Mouse (Mus musculus): ENCODE measurements at regions not wholly inside any gene's neighbourhood (a gene's known extent, or its start where the extent isn't known, plus 50 kb on each side); places are given as distances from the start of the nearest gene placed in this dataset.

- no peak for DNase-seq
These were observed 616.1 kb downstream of the Bcl11a start for GRCm38 (mm10) chr11:24693926-24694325.

DNA sequence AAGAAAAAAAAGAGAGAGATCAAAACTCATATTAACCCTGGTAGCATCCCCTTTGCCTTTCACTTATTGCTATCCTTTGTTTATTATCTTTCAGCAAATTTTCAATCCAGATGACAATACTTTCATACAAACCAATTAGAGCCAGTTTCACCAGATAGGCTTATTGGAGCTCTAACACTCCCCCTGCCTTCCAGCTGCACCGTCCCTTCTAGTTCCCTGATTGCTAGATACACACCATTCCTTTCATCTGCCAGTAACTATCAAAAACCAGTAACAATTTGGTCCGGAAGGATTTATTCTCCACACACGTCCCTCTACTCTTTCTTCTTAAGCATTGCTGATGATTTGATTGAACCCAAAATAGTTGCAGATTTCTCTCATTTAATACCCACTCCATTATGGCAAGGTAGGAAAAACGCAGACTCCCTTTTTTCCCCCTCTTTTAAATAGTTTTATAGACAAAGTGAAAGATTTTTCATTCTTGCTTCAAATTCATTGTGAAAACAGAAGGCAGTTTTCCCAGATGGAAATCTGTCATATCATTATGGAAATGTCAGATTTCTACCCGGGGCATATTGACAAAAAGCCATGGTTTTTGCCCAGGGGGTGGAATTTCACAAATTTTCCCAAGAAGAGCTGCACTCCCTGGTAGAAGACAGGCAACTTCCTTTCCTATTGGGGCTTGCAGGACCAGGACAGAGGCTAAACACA is 617.3 kb downstream of the Bcl11a start:
- DNase-seq, result no peak

DNA sequence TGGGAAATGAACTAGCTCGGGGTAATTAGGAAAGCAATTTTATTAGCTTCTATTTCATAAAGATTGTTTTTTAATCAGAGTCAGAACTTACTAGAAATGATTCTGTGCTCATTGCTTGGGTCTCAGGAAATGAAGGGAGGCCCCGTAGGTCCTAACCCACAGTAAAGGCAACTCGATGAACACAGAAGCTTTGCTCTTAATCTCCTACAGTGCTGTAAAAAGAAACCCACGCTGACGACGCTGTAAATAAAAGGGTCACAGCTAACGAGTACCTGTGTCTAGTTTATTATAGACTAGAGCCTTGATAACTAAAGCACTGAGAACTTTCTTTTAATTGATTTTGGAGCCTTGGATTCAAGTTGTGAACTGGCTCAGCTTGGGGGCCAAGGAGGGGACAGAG is 618.7 kb downstream of the Bcl11a start:
- DNase-seq, result no peak

GRCm38 (mm10) chr11:24708790-24709189 is 630.9 kb downstream of the Bcl11a start:
- DNase-seq, result no peak

- DNase-seq, result no peak
These were observed 638.9 kb downstream of the Bcl11a start for GRCm38 (mm10) chr11:24716539-24717287.

GRCm38 (mm10) chr11:24724259-24724937 is 646.5 kb downstream of the Bcl11a start:
- DNase-seq, result no peak

DNA sequence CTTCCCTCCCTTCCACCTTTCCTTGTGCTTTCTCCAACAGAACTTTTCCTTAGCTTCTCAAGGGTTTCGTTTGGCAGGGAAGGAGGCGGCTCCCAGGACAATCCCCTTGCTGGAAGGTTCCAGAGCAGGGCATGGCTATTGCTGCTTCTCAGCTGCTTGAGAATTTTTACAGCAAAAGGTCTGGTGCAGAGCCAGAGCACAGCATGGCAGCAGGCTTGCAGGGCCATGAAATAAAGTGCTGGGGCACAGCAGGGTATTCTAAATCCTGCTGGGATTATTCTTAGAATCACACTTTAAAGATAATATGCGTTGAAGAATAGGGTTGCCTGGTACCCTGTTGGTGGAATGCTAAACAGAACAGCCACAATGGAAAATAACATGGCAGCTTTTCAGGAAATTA is 648.5 kb downstream of the Bcl11a start:
- DNase-seq, result no peak

GRCm38 (mm10) chr11:24727404-24727803 is 649.5 kb downstream of the Bcl11a start:
- DNase-seq, result no peak

DNA sequence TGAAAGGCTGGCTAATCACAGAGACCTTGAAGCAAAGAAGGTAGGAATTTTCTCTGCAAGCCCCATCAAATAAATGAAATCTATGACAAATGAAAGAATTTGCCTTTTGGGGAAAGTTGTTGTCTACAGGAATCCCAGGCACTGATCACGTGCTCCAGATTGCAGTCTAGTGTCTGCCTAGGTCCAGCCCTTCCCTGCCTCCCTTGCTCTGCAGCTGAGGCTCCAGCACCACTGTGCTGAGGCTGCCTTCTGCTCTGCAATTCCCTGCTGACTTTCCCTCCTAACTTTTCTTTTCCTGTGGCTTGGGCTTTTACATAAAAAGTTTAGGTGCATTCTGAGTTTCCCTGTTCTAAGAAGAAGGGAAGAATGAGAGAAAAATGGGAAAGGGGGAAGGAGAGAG is 653.6 kb downstream of the Bcl11a start:
- no peak for DNase-seq

DNA sequence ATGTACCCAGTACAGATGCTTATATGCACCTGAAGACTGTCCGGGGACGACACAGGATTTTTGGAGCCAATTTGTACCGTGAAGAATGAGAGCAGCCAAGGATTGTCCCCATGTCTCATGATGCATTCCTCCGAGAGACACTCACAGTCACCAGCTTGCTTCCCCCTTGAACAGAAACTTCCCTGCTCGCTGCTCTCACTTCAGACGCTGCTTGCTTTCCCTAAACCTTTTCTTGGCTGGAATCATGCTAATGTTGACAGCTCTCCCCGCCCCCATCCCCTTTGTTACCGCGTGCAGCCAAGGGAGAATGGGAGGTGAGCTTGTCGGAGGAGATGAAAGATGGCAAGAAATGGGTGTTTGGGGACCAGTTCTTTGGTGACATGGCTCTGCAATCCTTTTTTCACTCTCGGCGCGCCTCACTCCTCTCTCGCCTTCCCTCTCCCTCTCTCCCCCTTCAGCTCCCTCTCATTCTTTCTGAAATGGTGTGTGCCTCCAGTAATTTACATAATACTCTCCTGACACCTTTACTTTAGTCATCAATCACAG is 661.9 kb downstream of the Bcl11a start:
- no peak for DNase-seq

GRCm38 (mm10) chr11:24740466-24740865 is 662.6 kb downstream of the Bcl11a start:
- DNase-seq, result no peak

DNA sequence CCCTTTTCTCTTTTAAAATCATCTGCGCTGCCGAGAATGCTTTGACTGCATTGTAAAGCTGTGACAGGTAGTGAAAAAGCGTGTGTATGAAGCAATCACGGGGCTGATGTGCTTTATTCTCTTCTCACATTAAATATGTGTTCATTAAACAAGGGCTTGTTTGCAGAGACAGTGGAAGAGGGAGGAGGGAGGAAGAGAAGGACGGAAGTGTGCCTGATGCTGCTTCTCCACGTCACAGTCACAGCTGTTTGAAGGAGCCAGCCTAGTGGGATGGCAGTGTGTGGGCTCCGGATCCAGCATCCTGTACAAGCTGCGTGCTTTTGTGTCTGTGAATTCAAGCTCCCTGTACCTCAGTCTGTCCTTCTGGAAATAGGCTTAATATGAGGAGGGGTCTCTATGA is 664.7 kb downstream of the Bcl11a start:
- no peak for DNase-seq

GRCm38 (mm10) chr11:24743439-24743838 is 665.6 kb downstream of the Bcl11a start:
- no peak for DNase-seq

- DNase-seq, result peak; percentile 18
These were observed 668.0 kb downstream of the Bcl11a start for GRCm38 (mm10) chr11:24745841-24746240.

DNA sequence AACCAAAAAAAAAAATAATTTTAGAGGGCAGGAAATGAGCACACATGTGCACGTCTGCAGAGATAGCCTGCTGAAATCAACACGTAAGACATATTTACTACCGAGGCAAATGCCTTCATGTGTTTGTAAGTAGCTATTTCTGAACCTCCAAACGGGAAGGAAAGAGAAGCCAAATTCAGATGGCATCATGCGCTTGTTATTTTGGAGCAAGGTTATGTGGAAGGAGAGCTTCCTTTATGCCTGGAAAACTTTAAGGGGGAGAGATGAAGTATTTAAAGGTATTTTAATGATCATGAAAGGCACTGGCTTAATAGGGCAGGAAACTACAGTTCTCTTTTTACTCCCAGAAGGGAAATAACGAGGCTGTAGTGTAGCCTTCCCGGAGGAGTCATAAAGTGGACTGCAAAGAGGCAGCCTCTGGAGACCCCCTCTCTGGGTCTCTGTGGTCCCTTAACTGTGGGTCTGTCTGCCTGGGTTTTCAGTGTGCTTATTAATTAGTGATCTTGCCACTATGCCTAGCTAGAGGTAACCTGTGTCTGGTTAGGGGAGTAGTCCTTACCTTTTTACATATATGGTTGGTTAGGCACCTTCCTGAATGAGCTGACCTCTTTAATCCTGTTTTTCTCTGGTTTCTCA is 672.4 kb downstream of the Bcl11a start:
- no peak for DNase-seq

- DNase-seq, result no peak
These were observed 680.3 kb downstream of the Bcl11a start for GRCm38 (mm10) chr11:24758130-24758529.

DNA sequence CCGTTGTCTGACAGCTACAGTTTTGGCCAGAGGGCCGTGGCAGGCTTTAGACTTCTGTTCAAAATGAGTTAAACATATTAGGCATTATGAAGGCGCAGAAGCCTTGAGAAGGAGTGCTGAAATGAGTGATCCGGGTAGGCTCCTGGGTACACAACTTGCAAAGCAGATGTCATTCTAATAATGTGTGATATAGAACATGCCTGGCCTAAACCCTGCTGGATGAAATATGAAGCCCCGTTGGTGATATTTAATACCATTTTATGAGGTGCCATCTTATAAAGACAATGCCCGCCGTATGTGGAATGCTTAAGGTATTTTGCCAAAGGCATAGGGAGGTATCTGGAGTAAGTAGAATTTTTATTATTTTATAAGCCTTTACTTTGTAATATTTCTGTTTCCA is 705.6 kb downstream of the Bcl11a start:
- no peak for DNase-seq

GRCm38 (mm10) chr11:24789120-24789519 is 711.3 kb downstream of the Bcl11a start:
- DNase-seq, result no peak

- DNase-seq, result no peak
These were observed 717.8 kb downstream of the Bcl11a start for GRCm38 (mm10) chr11:24795510-24796211.

DNA sequence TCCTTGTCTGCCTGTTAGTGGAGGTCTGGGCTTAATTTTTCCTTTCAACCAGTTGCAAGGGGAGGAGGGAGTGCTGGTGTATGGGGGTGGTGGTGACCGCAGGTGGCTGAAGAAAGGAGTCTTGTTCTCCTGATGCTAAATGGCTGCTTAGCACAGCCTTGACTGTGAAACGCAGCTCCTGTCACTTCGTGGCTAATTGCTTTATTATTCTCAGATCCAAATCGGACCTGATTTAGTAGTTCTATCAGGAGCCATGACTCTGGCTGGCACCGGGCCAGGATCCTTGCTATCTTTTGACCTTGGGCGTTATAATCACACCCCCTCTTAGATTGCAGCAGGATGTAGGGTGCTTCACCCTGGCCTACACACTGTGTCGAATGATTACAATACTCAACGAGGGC is 726.8 kb downstream of the Bcl11a start:
- DNase-seq, result peak; percentile 9

DNA sequence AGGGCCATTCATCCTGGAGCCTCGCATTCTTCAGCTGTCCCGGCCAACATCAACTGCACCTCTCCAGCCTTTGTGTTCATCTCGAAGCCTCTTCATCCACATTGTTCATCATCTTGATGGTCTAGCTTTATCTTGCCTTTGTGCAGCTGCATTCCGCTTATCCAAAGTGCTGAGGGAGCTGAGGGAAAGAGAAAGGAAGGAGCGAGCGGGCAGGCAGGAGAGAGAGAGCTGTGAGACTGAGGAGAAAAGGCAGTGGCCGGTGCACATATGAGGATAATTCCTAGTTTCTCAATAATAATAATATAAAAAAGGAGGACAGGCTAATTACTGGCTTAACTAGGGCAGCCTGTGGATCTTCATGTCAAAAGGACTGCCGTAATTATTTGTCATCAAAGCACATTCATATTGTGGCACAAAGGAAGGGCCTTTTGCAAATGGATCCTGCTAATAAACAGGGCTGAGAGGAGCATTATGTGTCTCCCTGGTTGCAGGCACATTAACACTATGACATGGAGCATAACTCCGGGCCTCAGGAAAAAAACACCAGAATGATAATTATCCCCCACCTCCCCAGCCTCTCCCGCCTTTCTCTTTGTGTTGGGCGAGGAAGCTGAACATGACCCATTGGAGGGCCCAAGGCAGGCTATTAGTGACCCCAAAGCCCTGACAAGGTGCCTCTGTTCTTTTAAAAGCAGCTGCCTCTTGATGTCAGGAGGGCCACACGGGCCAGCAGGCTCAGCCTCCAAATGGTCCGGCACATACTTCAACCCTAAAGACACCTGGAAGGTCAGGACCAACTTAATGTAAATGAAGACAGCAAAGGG is 751.9 kb downstream of the Bcl11a start:
- no peak for DNase-seq
